Mouse (Mus musculus) liver, embryonic 12.5 days (tissue): ENCODE data around the gene Slc6a17. TPM values are rescaled to one million over a fixed set of nuclear protein-coding genes. Genes with fewer than 3 reads are reported as not detected.

ENCODE experiments used
- ATAC-seq: fragments of 200-750 bp; cut with Nextera tagmentation; 2 replicates; pipeline ENCODE4 v1.8.0; 2017; ENCODE audit warnings: moderate number of reproducible peaks, mild to moderate bottlenecking, moderate library complexity
- H3K27ac ChIP-seq: fragments of 300-500 bp; sonication (generic); 2 replicates; pipeline ENCODE4 v1.5.1; 2016; ENCODE audit warnings: mild to moderate bottlenecking
- H3K27me3 ChIP-seq: fragments of 300-500 bp; sonication (generic); replicated peaks from 2 replicates; pipeline ENCODE4 v1.6.1; 2016; ENCODE audit warnings: mild to moderate bottlenecking, moderate library complexity
- H3K36me3 ChIP-seq: fragments of 300-500 bp; sonication (generic); 2 replicates; pipeline ENCODE4 v1.6.1; 2016; ENCODE audit warnings: mild to moderate bottlenecking, moderate library complexity
- H3K4me1 ChIP-seq: fragments of 300-500 bp; sonication (generic); 2 replicates; pipeline ENCODE4 v1.6.1; 2016
- H3K4me2 ChIP-seq: fragments of 300-500 bp; sonication (generic); 2 replicates; pipeline ENCODE4 v1.6.1; 2016; ENCODE audit warnings: mild to moderate bottlenecking, moderate library complexity
- H3K4me3 ChIP-seq: fragments of 300-500 bp; sonication (generic); 2 replicates; pipeline ENCODE4 v1.5.1; 2016; ENCODE audit warnings: mild to moderate bottlenecking, moderate library complexity
- H3K9ac ChIP-seq: fragments of 300-500 bp; sonication (generic); 2 replicates; pipeline ENCODE4 v1.6.1; 2016; ENCODE audit warnings: mild to moderate bottlenecking, moderate library complexity
- H3K9me3 ChIP-seq: fragments of 300-500 bp; sonication (generic); replicated peaks from 2 replicates; pipeline ENCODE4 v1.6.1; 2016; ENCODE audit warnings: mild to moderate bottlenecking, moderate library complexity
- WGBS: fragments of 180-500 bp; shearing (Covaris S2); methylation state at CpG from one replicate; pipeline ENCODE4 v1.1.7; 2016; ENCODE audit not compliant: insufficient replicate concordance; 5-methylcytosine and 5-hydroxymethylcytosine counted together
- polyA plus RNA-seq: library from polyadenylated mRNA; unstranded; fragments of >200 nt; fragmentation: Nextera tagmentation; extraction: Ambion mirVana; gene quantifications from 2 replicates; pipeline ENCODE4 v1.2.1, GENCODE M21; 2016

The Slc6a17 gene
- 0.42 and 0.61 TPM in 2 replicates for polyA plus RNA-seq

GRCm38 (mm10) chr3:107517631-107518108 is at the start of gene Slc6a17:
Gene Slc6a17 (minus strand): TSS chr3:107518018.
- H3K4me1 ChIP-seq: no peaks in the 10 kb centered on the region

GRCm38 (mm10) chr3:107565331-107565730 is 47.5 kb upstream of the Slc6a17 start:
- 0 out of 2 replicates have a peak, but pooled peaks cover 5% of the 10 kb centered on the region for H3K4me1 ChIP-seq
- WGBS: 41% methylated on average over 3 of the region's 3 CpGs

More at GRCm38 (mm10) chr3:107517631-107518108, at the start of gene Slc6a17:
- Histone ChIP-seq H3K27me3 (peaks cover 82% of the 10 kb centered on the region), H3K9ac (0 out of 2 replicates have a peak within 1 kb of the TSS, but pooled peaks have one; percentile 12), H3K36me3 (no peaks in the 10 kb centered on the region), H3K9me3 (no peaks in the 10 kb centered on the region), H3K4me3 (peak within 1 kb of the TSS; percentile 40), H3K27ac (no peak within 1 kb of the TSS), H3K4me2 (peak within 1 kb of the TSS; percentile 64)
- WGBS: under 1% methylated on average over 30 of the region's 68 CpGs
- no peak for ATAC-seq

GRCm38 (mm10) chr3:107563880-107564279 is 46.1 kb upstream of the Slc6a17 start:
- Histone ChIP-seq H3K27me3 (peaks cover 30% of the 10 kb centered on the region), H3K4me2 (no peak overlapping the region), H3K27ac (no peak overlapping the region), H3K4me1 (0 out of 2 replicates have a peak, but pooled peaks cover 5% of the 10 kb centered on the region), H3K36me3 (no peaks in the 10 kb centered on the region), H3K9ac (no peak overlapping the region), H3K4me3 (no peak overlapping the region), H3K9me3 (no peaks in the 10 kb centered on the region)
- 27% methylated on average over 4 of the region's 4 CpGs for WGBS
- ATAC-seq: no peak

More at GRCm38 (mm10) chr3:107565331-107565730, 47.5 kb upstream of the Slc6a17 start:
- ATAC-seq: no peak
- H3K4me2 ChIP-seq: no peak overlapping the region
- no peaks in the 10 kb centered on the region for H3K9me3 ChIP-seq
- H3K27me3 ChIP-seq: peaks cover 43% of the 10 kb centered on the region
- no peak overlapping the region for H3K9ac ChIP-seq
- H3K27ac ChIP-seq: no peak overlapping the region
- no peaks in the 10 kb centered on the region for H3K36me3 ChIP-seq
- H3K4me3 ChIP-seq: no peak overlapping the region

- H3K36me3 ChIP-seq: no peaks in the 10 kb centered on the region
- 61% methylated on average over 4 of the region's 4 CpGs for WGBS
- H3K9ac ChIP-seq: no peak overlapping the region
- no peak overlapping the region for H3K27ac ChIP-seq
- no peak overlapping the region for H3K4me3 ChIP-seq
- 0 out of 2 replicates have a peak, but pooled peaks cover 5% of the 10 kb centered on the region for H3K4me1 ChIP-seq
- no peak for ATAC-seq
- H3K4me2 ChIP-seq: no peak overlapping the region
- H3K9me3 ChIP-seq: no peaks in the 10 kb centered on the region
- H3K27me3 ChIP-seq: peaks cover 17% of the 10 kb centered on the region
These were observed 44.8 kb upstream of the Slc6a17 start for GRCm38 (mm10) chr3:107562591-107562990.

- no peak for ATAC-seq
- Histone ChIP-seq H3K4me1 (0 out of 2 replicates have a peak, but pooled peaks cover 5% of the 10 kb centered on the region), H3K4me3 (no peak overlapping the region), H3K4me2 (no peak overlapping the region), H3K36me3 (no peaks in the 10 kb centered on the region), H3K27me3 (peaks cover 20% of the 10 kb centered on the region), H3K9me3 (no peaks in the 10 kb centered on the region), H3K27ac (no peak overlapping the region), H3K9ac (no peak overlapping the region)
- WGBS: 72% methylated on average over 2 of the region's 2 CpGs
These were observed 44.3 kb upstream of the Slc6a17 start for GRCm38 (mm10) chr3:107562104-107562503.

- peak; percentile 31; the same call in 1 of the 2 replicates for ATAC-seq
- H3K36me3 ChIP-seq: no peaks in the 10 kb centered on the region
- 14% methylated on average over 3 of the region's 3 CpGs for WGBS
These were observed 41.4 kb upstream of the Slc6a17 start for GRCm38 (mm10) chr3:107559183-107559582.

GRCm38 (mm10) chr3:107558740-107559139 is 40.9 kb upstream of the Slc6a17 start:
- no peak overlapping the region for H3K4me2 ChIP-seq
- ATAC-seq: peak; percentile 16; the same call in 1 of the 2 replicates
- peaks cover 6% of the 10 kb centered on the region for H3K27me3 ChIP-seq
- H3K4me3 ChIP-seq: no peak overlapping the region
- 0 out of 2 replicates have a peak, but pooled peaks cover 4% of the 10 kb centered on the region for H3K4me1 ChIP-seq
- no peak overlapping the region for H3K27ac ChIP-seq
- no peak overlapping the region for H3K9ac ChIP-seq
- H3K36me3 ChIP-seq: no peaks in the 10 kb centered on the region
- WGBS: 17% methylated on average over 3 of the region's 3 CpGs
- no peaks in the 10 kb centered on the region for H3K9me3 ChIP-seq

More at GRCm38 (mm10) chr3:107559183-107559582, 41.4 kb upstream of the Slc6a17 start:
- Histone ChIP-seq H3K4me2 (no peak overlapping the region), H3K27me3 (peaks cover 6% of the 10 kb centered on the region), H3K9me3 (no peaks in the 10 kb centered on the region), H3K4me1 (0 out of 2 replicates have a peak, but pooled peaks cover 5% of the 10 kb centered on the region), H3K4me3 (no peak overlapping the region), H3K9ac (no peak overlapping the region), H3K27ac (no peak overlapping the region)

- no peaks in the 10 kb centered on the region for H3K4me1 ChIP-seq
- ATAC-seq: no peak
- H3K4me2 ChIP-seq: no peak within 1 kb of the TSS
- WGBS: 77% methylated on average over 2 of the region's 2 CpGs
- no peaks in the 10 kb centered on the region for H3K9me3 ChIP-seq
- H3K36me3 ChIP-seq: no peaks in the 10 kb centered on the region
- H3K27ac ChIP-seq: no peak within 1 kb of the TSS
- no peak within 1 kb of the TSS for H3K9ac ChIP-seq
- no peak within 1 kb of the TSS for H3K4me3 ChIP-seq
- peaks cover 6% of the 10 kb centered on the region for H3K27me3 ChIP-seq
These were observed 37.0 kb upstream of the Slc6a17 start, which contains the start of gene Ubl4b for GRCm38 (mm10) chr3:107554842-107555241. Gene Ubl4b (minus strand): TSS chr3:107555073.

GRCm38 (mm10) chr3:107550409-107551049 is 32.7 kb upstream of the Slc6a17 start:
- H3K27ac ChIP-seq: no peak overlapping the region
- WGBS: 69% methylated on average over 16 of the region's 17 CpGs
- no peak overlapping the region for H3K9ac ChIP-seq
- H3K27me3 ChIP-seq: peaks cover 16% of the 10 kb centered on the region
- ATAC-seq: no peak
- H3K9me3 ChIP-seq: no peaks in the 10 kb centered on the region
- no peak overlapping the region for H3K4me3 ChIP-seq
- no peaks in the 10 kb centered on the region for H3K4me1 ChIP-seq
- H3K36me3 ChIP-seq: no peaks in the 10 kb centered on the region
- H3K4me2 ChIP-seq: no peak overlapping the region

- no peaks in the 10 kb centered on the region for H3K4me1 ChIP-seq
- WGBS: 57% methylated on average over 2 of the region's 2 CpGs
- H3K9ac ChIP-seq: no peak overlapping the region
- H3K27ac ChIP-seq: no peak overlapping the region
- peaks cover 16% of the 10 kb centered on the region for H3K27me3 ChIP-seq
- H3K36me3 ChIP-seq: no peaks in the 10 kb centered on the region
- no peaks in the 10 kb centered on the region for H3K9me3 ChIP-seq
- H3K4me2 ChIP-seq: no peak overlapping the region
- H3K4me3 ChIP-seq: no peak overlapping the region
- ATAC-seq: no peak
These were observed 29.1 kb upstream of the Slc6a17 start for GRCm38 (mm10) chr3:107546956-107547355.

GRCm38 (mm10) chr3:107545716-107546412 is 28.0 kb upstream of the Slc6a17 start:
- no peak for ATAC-seq
- H3K4me3 ChIP-seq: no peak overlapping the region
- H3K27me3 ChIP-seq: peaks cover 16% of the 10 kb centered on the region
- H3K9ac ChIP-seq: no peak overlapping the region
- 57% methylated on average over 10 of the region's 10 CpGs for WGBS
- H3K27ac ChIP-seq: no peak overlapping the region
- no peaks in the 10 kb centered on the region for H3K9me3 ChIP-seq
- H3K36me3 ChIP-seq: no peaks in the 10 kb centered on the region
- H3K4me1 ChIP-seq: no peaks in the 10 kb centered on the region
- no peak overlapping the region for H3K4me2 ChIP-seq

GRCm38 (mm10) chr3:107545278-107545677 is 27.5 kb upstream of the Slc6a17 start:
- 51% methylated on average over 5 of the region's 5 CpGs for WGBS
- no peaks in the 10 kb centered on the region for H3K9me3 ChIP-seq
- H3K9ac ChIP-seq: no peak overlapping the region
- no peak overlapping the region for H3K4me3 ChIP-seq
- no peaks in the 10 kb centered on the region for H3K36me3 ChIP-seq
- peaks cover 20% of the 10 kb centered on the region for H3K27me3 ChIP-seq
- no peaks in the 10 kb centered on the region for H3K4me1 ChIP-seq
- no peak overlapping the region for H3K27ac ChIP-seq
- ATAC-seq: no peak
- H3K4me2 ChIP-seq: no peak overlapping the region
